Mouse (Mus musculus) brain, embryonic 14.5 days (tissue): ENCODE measurements at regions not wholly inside any gene's neighbourhood (a gene's known extent, or its start where the extent isn't known, plus 50 kb on each side); places are given as distances from the start of the nearest gene placed in this dataset.

Source experiments
- DNase-seq: peaks from one replicate; pipeline ENCODE4 v3.0.0-alpha.2; 2011; ENCODE audit warnings: low read depth
- CTCF ChIP-seq: fragments of 200-500 bp; IDR thresholded peaks from 2 replicates; pipeline ENCODE4 v1.5.1; 2012; ENCODE audit warnings: inconsistent platforms, mild to moderate bottlenecking, moderate library complexity, borderline replicate concordance; ENCODE audit not compliant: insufficient read depth, insufficient read length; ENCODE audit errors: extremely low read depth
- POLR2A ChIP-seq: fragments of 200-500 bp; IDR thresholded peaks from 2 replicates; pipeline ENCODE4 v1.6.1; 2012; ENCODE audit warnings: mild to moderate bottlenecking, inconsistent platforms, borderline replicate concordance; ENCODE audit not compliant: poor library complexity, insufficient read depth, insufficient read length, severe bottlenecking; ENCODE audit errors: extremely low read depth

GRCm38 (mm10) chr14:72149463-72149862, 342.2 kb downstream of the Gm9195 start:
- no peak for TF ChIP-seq CTCF
- no peak for TF ChIP-seq POLR2A
- peak; percentile 84 for DNase-seq

- TF ChIP-seq CTCF: no peak
- no peak for TF ChIP-seq POLR2A
- DNase-seq: no peak
Observed at GRCm38 (mm10) chr14:72148886-72149285, 342.8 kb downstream of the Gm9195 start.

- DNase-seq: peak; percentile 47
- TF ChIP-seq CTCF (no peak), POLR2A (no peak)
Observed at GRCm38 (mm10) chr14:72146381-72146780, 345.3 kb downstream of the Gm9195 start.

GRCm38 (mm10) chr14:72142883-72143487, 348.7 kb downstream of the Gm9195 start:
- TF ChIP-seq CTCF (no peak), POLR2A (no peak)
- DNase-seq: peak; percentile 70

- TF ChIP-seq POLR2A: no peak
- no peak for TF ChIP-seq CTCF
- peak; percentile 61 for DNase-seq
Observed at GRCm38 (mm10) chr14:72141136-72141535, 350.5 kb downstream of the Gm9195 start.

- no peak for DNase-seq
- no peak for TF ChIP-seq CTCF
- TF ChIP-seq POLR2A: no peak
Observed at GRCm38 (mm10) chr14:72130149-72130548, 361.5 kb downstream of the Gm9195 start.

- TF ChIP-seq CTCF: no peak
- no peak for TF ChIP-seq POLR2A
- DNase-seq: no peak
Observed at GRCm38 (mm10) chr14:72121786-72122185, 369.9 kb downstream of the Gm9195 start.

- TF ChIP-seq POLR2A: no peak
- TF ChIP-seq CTCF: no peak
- DNase-seq: no peak
Observed at GRCm38 (mm10) chr14:72121006-72121405, 370.6 kb downstream of the Gm9195 start.

- DNase-seq: peak; percentile 82
Observed at GRCm38 (mm10) chr14:72116842-72117241, 374.8 kb downstream of the Gm9195 start.

GRCm38 (mm10) chr14:72113377-72113993, 378.2 kb downstream of the Gm9195 start:
- TF ChIP-seq POLR2A (no peak), CTCF (no peak)
- peak; percentile 13 for DNase-seq

More at GRCm38 (mm10) chr14:72116842-72117241, 374.8 kb downstream of the Gm9195 start:
- no peak for TF ChIP-seq POLR2A
- no peak for TF ChIP-seq CTCF

GRCm38 (mm10) chr14:72110689-72111088, 380.9 kb downstream of the Gm9195 start:
- DNase-seq: no peak
- TF ChIP-seq POLR2A: no peak
- TF ChIP-seq CTCF: no peak

- DNase-seq: no peak
- TF ChIP-seq CTCF (no peak), POLR2A (no peak)
Observed at GRCm38 (mm10) chr14:72091579-72091978, 400.1 kb downstream of the Gm9195 start.

GRCm38 (mm10) chr14:72081473-72081872, 410.2 kb downstream of the Gm9195 start:
- DNase-seq: no peak

More at GRCm38 (mm10) chr14:72081473-72081872, 410.2 kb downstream of the Gm9195 start:
- TF ChIP-seq POLR2A (no peak), CTCF (no peak)
